Mouse (Mus musculus) T-helper 17 cell (primary cell): ENCODE measurements around the gene Atp2b4.

ENCODE experiments used
- in situ Hi-C, 2 experiments: fragments of 300-600 bp; cut with MboI, MseI; formaldehyde crosslinking; loops; 1 replicate in 1 of 2; 2 replicates in 1 of 2; pipeline ENCODE4 v1.15.1; 2025; ENCODE audit warnings: high pct_unique_total_duplicates in 2 of 2

The Atp2b4 gene

GRCm38 (mm10) chr1:133751621-133752020 is 49.2 kb downstream of the Atp2b4 start:
- in situ Hi-C loops, result loop anchor here in 1 of 2 experiments (10.0 kb wide), 1 partner anchor 993 kb away; no protein-coding TSS in a partner anchor

DNA sequence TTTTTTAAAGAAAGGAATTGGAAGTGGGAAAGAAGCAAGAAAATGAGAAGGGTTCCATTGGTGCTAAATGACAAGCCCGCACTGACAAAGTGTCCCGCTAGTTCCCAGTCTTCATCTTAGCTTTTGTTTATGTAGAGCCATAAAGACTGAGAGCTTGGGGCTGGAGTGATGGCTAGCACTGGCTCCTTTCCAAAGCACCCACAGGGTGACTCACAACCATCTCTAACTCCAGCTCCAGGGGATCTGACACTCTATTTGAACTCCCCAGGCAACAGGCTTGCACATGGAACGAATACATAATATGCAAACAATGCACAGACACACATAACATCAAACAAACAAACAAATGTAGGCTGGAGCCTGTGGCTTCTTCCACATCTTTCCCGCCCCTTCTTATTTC is 50.9 kb downstream of the Atp2b4 start:
- in situ Hi-C loops, result loop anchor here in 1 of 2 experiments (10.0 kb wide), 1 partner anchor 995 kb away; no protein-coding TSS in a partner anchor

DNA sequence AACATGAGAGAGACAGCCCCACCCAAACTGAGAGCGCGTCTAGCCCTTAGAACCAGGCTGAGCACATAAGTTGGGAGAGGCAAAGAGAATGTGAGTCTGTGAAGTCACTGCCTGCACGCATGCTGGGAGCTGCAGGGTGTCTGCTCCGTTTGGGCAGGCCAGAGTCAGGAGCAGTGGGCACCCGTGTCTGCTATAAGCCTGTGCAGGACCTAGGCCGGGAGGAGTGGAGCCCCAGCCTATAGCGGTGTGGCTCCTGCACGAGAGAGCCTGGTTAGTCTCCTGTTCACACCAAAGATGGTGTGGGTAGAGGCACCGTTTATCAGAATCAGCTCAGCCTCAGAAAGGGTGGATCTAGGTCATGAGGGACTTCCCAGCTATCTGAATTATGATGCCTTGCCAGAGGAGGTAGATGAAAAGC is 55.8 kb downstream of the Atp2b4 start:
- in situ Hi-C loops, result no loop called here

GRCm38 (mm10) chr1:133744609-133745008 is 56.2 kb downstream of the Atp2b4 start:
- in situ Hi-C loops, result no loop called here

GRCm38 (mm10) chr1:133742517-133742916 is 58.3 kb downstream of the Atp2b4 start:
- in situ Hi-C loops, result no loop called here

- in situ Hi-C loops, result no loop called here
Observed at GRCm38 (mm10) chr1:133741881-133742434, 58.9 kb downstream of the Atp2b4 start.

- in situ Hi-C loops, result no loop called here
Observed at GRCm38 (mm10) chr1:133741171-133741570, 59.7 kb downstream of the Atp2b4 start.

DNA sequence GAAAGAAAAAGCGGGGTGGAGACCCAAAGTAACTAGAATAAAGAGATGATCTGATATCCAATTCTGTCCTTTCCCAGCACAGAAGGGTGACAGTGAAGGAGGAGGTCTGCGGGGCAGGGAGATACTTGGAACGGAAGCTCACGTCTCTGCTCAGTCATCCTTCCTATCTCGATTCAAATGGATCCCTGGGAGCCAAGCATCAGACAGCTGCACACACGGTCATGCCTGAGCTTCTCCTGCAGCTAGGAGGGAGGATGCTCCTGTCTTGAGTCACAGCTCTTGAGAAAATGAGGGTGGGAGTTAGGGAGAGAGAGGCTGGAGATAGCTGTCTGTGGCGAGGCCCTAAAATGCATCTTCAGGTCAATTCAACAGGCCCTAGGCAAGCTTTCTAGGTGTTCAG is 64.2 kb downstream of the Atp2b4 start:
- in situ Hi-C loops, result loop anchor here (5.0 to 10.0 kb wide), 3 partner anchors 156 to 308 kb away; no protein-coding TSS in a partner anchor

GRCm38 (mm10) chr1:133735995-133736652 is 64.7 kb downstream of the Atp2b4 start:
- in situ Hi-C loops, result loop anchor here (5.0 to 10.0 kb wide), 3 partner anchors 156 to 309 kb away; no protein-coding TSS in a partner anchor

- in situ Hi-C loops, result loop anchor here in 1 of 2 experiments (10.0 kb wide), 1 partner anchor 312 kb away; no protein-coding TSS in a partner anchor
Observed at GRCm38 (mm10) chr1:133732814-133733213, 68.0 kb downstream of the Atp2b4 start.

DNA sequence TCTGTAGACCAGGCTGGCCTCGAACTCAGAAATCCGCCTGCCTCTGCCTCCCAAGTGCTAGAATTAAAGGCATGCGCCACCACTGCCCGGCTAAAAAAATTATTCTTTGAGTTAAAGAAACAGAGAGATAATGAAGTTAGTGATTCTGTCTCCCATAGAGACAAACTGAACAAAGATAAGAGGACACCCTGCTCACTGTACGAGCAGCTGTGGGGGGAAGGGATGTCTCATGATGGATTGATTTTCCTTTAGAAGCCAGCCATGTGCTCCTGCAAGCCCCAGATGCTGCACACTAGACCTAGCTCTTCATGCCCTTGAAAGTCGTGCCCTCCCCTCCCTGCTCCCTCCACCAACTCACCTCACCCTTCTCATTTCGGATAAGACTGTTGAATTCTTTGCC is 72.5 kb downstream of the Atp2b4 start:
- in situ Hi-C loops, result no loop called here

- in situ Hi-C loops, result no loop called here
Observed at GRCm38 (mm10) chr1:133720342-133720741, 80.5 kb downstream of the Atp2b4 start.

DNA sequence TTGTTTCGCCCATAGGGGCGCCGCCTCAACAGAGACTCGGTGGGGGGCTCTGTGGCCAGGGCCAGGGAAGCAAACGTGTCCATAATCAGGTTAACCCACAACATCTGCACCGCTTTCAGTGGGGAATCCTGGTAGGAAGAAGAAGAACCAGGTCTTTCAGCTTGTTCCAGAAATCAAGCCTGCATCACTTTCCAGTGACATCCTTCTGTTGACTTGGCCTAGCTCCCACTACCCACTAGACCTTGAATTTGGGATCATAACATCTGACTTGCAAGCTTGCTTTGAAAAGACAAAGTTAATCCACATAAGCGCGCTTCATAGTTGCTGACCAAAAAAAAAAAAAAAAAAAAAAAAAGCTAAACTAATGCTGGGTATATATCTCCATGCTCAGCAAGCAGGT is 82.1 kb downstream of the Atp2b4 start:
- in situ Hi-C loops, result no loop called here

DNA sequence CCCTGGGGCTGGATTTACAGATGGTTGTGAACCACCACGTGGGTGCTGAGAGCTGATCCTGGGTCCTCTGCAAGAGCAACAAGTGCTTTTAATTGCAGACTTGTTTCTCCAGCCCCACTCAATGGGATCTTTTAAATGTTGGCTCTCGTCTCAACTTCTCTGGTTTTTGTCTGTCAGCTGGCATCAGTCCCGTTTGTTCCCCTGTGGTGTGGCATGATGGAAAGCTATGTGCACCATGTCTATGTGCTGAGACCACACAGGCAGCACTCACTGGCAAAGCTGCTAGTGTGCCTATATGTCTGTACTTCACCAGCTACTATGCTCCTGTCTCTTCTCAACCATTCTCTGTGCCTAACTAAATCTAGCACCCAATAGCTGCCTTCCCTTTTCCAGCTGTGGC is 82.5 kb downstream of the Atp2b4 start:
- in situ Hi-C loops, result no loop called here

GRCm38 (mm10) chr1:133716464-133716863 is 84.4 kb downstream of the Atp2b4 start:
- in situ Hi-C loops, result no loop called here

- in situ Hi-C loops, result no loop called here
Observed at GRCm38 (mm10) chr1:133715191-133715590, 85.7 kb downstream of the Atp2b4 start.

GRCm38 (mm10) chr1:133713009-133713370 is 87.9 kb downstream of the Atp2b4 start:
- in situ Hi-C loops, result no loop called here

GRCm38 (mm10) chr1:133712288-133713008 is 88.4 kb downstream of the Atp2b4 start:
- in situ Hi-C loops, result no loop called here

DNA sequence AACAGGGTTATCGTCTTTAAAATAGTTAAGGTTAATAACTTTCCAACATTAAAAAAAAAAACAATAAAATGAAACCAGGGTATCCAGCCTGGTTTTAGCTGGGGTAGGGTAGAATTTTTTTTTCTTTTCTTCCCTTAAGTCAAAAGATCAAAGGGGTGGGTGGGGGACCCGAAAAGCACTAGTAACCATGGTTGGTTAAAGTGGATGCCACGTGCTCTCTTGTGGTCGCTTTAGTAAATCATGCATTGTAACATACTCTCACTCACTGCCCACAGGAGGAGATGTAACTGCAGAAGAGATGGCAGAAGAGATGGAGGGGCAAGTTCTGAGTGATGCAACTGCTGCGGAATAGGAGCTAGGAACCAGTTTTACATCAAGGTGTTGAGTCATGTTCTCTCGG is 89.5 kb downstream of the Atp2b4 start:
- in situ Hi-C loops, result no loop called here

- in situ Hi-C loops, result no loop called here
Observed at GRCm38 (mm10) chr1:133710895-133711294, 89.9 kb downstream of the Atp2b4 start.

DNA sequence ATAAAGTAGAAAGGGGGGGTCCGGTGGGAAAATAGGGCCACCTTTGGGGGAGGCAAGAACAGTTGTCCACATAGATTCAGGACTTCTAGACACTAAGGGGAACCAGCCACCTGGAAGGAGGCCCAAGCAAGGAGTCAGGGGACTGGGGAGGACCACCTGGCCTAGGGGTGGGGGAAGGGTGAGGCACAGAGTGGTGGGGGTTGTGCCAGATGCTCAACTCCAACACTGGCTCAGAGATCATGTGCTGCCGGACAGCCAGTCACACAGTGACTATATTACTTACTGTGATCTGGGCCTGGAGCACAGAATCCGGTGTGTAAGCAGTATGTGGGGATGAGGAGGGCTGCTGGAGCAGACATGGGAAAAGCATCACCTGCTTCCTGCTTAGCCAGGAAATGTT is 91.5 kb downstream of the Atp2b4 start:
- in situ Hi-C loops, result loop anchor here in 1 of 2 experiments (10.0 kb wide), 1 partner anchor 336 kb away; no protein-coding TSS in a partner anchor

GRCm38 (mm10) chr1:133701824-133702223 is 99.0 kb downstream of the Atp2b4 start:
- in situ Hi-C loops, result loop anchor here in 1 of 2 experiments (10.0 kb wide), 1 partner anchor 343 kb away; no protein-coding TSS in a partner anchor
